Mouse (Mus musculus) ES-Bruce4 (cell line): ENCODE results near the gene Gpr157.

ENCODE experiments used
- CTCF ChIP-seq: IDR thresholded peaks from one replicate; pipeline ENCODE4 v1.8.1; 2011; ENCODE audit warnings: low read depth, low read length
- EP300 ChIP-seq: IDR thresholded peaks from 2 replicates; pipeline ENCODE4 v1.6.1; 2011; ENCODE audit warnings: low read depth, low read length; ENCODE audit not compliant: insufficient read depth
- POLR2A ChIP-seq: IDR thresholded peaks from one replicate; pipeline ENCODE4 v1.8.1; 2011; ENCODE audit warnings: low read length; ENCODE audit not compliant: insufficient read depth

DNA sequence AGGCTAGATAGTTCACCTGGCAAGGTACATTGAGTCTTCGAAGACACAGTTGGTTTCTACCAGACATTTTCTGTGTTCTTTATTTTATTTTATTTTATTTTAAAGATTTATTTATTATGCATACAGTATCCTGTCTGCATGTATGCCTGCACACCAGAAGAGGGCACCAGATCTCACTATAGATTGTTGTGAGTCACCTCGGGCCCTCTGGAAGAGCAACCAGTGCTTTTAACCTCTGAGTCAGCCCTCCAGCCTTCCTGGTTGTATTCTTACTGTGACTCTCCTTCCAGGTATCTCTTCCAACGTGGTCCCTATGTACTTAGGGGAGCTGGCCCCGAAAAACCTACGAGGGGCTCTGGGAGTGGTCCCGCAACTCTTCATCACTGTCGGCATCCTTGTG, 48.1 kb downstream of the Gpr157 start:
- TF ChIP-seq CTCF, result no peak
- no peak for TF ChIP-seq POLR2A
- TF ChIP-seq EP300, result no peak
